Mouse (Mus musculus): Measurements from ENCODE around the gene Apela. TPM values are rescaled to one million over a fixed set of nuclear protein-coding genes. Genes with fewer than 3 reads are reported as not detected.

Apela gene
- total RNA-seq (2021): under 1 TPM in 1 of 2 experiments, not detected in 1; 0.36 TPM

DNA sequence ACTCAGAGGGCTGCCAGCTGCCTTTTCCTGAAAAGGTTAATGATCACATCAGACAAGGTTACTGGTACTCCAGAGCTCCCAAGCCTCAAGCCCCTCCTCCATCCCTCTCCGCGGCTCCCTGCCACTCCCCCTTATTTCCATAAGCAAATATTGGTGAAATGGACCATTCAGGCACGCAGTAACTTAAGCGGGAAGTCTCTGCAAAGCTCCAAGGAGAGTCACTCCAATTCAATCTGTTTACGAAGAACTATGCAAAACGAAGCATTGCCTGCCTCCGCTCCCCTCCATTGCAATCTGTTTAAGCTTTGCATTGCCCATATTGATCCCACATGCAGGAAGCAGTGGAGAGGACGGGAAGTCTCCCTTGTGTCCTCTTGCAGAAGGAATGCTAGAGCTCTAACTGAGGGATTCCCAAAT lies at the start of gene Apela:
TSS of gene Apela (minus strand) at position 220 of the 417 bp plus-strand sequence.
- intact Hi-C loops (cut with DNase I): no loop called here
- DNase-seq (ENCODE audit: low spot score): no peak

DNA sequence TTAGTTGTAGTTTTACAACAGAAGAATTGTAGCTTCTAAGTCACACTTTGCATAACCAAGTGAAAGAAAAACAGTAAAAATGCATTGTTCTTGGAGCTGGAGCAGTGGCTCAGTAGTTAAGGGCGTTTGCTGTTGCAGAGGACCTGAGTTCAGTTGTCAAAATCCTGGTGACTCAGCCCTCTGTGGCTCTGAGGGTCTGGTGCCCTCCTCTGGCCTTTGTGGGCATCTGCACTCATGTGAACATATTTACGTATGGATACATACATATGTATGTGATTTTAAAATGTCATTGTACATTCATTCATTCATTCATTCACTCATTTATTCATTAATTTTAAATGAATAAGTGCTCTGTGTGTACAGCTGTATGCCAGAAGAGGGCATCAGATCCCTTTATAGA lies 48.5 kb upstream of the Apela start:
- DNase-seq (ENCODE audit: low spot score): no peak
- intact Hi-C loops (cut with DNase I): no loop called here

DNA sequence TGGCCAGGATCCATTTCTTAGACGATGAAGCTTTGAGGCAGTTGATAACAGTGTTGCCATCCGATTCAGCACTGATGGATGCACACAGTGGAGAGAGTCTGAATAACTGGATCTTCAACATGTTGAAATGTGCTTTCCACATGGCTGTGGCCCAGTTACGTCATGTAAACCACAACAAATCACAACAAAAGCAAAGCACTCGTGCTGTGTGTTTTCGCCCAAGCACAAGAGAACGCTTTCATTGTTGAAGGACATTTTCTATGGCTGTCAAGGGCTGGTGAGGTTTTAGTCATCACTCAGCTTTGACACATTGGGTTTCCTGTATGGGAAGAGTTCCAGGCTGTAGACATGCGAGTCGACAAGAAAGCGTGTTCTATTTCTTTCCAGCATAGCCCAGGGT lies 43.6 kb upstream of the Apela start:
- DNase-seq (ENCODE audit: low spot score): no peak
- intact Hi-C loops (cut with DNase I): no loop called here

DNA sequence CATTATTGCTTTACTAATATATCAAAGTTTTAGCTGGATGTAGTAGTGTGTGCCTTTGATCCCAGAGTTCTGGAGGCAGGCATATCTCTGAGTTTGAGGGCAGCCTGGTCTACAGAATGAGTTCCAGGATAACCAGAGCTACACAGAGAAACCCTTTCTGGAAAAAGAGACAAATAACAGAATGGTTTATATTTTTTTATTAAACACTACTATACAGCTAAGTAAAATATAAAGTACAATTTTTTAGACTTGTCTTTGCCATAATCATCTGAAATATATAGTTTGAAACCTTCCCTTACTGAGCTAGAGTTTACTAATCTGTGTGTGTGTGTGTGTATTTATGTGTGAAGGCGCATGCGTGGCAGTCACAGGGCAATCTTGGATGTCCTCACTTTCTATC lies 37.6 kb upstream of the Apela start, which contains the start of gene Gm10663:
TSS of gene Gm10663 (plus strand) at position 301 of the 400 bp plus-strand sequence.
- intact Hi-C loops (cut with DNase I): no loop called here
- DNase-seq (ENCODE audit: low spot score): no peak

DNA sequence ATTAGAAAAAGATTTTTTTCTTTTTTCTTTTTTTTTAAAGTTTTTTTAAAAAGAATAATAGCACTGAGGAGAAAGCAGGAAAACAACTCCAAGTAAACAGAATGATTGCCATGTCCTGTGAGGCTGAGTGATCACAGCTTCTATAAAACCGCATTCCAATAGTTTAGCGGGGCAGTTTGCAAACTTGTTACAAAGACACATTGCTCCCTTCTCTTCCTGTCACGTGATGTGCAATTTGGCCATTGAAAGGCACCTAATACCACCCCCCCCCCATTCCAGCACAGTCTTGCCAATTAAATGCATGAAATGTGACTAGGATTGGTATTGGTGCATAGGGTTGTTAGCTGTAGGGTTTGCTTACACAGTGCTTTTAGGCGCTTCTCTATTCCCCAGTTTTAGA lies 33.9 kb upstream of the Apela start:
- intact Hi-C loops (cut with DNase I): no loop called here
- DNase-seq (ENCODE audit: low spot score): no peak

DNA sequence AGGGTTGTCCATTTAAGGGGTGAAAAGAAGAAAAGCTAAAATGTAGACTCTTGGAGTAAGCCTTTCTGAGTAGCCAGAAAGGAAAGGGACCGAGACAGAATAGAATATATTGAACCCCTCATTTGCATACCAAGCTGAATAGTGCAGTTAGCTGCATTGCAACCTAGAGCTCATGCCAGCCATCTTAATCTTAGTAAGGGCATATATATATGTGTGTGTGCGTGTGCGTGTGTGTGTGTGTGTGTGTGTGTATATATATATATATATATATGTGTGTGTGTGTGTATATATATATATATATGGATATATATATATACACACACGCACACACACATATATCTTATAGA lies 31.3 kb upstream of the Apela start:
- no peak for DNase-seq (ENCODE audit: low spot score)
- intact Hi-C loops (cut with DNase I): no loop called here

DNA sequence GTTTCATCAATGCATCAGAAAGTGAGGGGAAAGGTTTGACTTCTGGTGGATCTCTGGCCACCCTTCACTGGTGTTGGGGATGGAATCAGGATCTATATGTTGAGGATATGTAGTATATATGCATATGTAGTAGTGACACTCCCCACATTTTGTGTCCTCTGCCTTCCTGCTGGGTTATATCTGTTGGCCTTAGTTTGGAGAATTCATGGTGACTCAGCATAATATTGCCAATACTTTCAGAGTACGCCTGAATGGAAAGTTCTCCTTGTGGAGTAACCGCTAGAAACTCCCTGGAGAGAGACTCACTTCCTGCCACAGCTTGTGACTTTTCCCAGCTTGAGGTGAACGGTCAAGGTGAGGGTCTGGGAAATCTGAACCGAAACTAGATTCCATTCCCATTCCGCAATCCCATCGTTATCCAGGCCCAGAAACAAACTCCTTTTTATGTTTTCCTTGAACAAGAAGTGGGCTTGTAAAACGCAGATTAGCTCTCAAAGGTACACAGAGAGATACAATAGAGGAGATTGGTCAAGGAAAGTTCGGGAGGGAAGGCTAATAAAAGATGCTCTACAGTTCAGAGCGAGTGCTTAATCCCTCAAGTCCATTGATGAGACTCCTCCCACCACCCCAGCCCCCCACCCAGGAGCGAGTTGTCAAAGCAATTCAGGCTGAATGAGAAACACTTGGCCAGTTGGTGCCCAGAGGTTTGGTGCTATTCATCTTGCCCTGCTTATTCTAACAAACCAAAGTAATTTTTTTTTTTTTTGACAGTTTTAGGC lies 30.7 kb upstream of the Apela start:
- intact Hi-C loops (cut with DNase I): no loop called here
- no peak for DNase-seq (ENCODE audit: low spot score)

DNA sequence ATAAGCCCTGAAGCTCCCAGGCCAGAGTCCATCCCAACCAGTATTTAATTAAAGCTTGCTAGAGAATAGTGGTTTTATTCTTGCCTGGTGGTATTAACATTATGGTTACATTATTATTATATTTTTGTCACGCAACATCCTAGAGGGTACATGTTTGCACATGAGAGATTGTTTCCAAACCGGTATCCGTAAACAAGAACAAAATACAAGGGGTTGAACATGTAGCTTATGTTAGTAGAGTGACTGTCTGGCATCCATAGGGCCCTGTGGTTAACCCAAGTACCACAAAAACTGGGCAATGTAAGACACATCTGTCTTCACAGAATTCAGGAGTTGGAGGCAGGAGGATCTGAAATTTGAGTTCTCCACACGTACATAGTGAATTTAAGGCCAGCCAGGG lies 29.9 kb upstream of the Apela start:
- no peak for DNase-seq (ENCODE audit: low spot score)
- intact Hi-C loops (cut with DNase I): no loop called here

DNA sequence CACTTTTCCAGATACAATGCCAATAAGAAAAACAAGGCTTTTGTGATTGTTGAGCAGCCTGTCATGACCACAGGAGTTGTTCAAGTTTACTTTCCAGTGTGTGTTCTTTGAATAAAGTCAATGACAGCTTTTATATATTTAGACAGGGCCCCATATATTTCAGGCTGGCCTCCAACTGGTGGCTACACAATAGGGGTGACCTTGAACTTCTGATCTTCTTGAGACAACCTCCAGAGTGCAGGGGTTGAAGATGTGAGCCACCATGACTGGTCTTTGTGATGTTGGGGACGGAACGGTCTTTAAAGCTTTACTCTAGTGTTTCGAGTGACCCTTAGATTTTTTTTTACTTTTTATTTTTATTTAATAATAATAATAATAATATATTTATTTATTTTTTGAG lies 28.5 kb upstream of the Apela start:
- no peak for DNase-seq (ENCODE audit: low spot score)
- intact Hi-C loops (cut with DNase I): no loop called here

DNA sequence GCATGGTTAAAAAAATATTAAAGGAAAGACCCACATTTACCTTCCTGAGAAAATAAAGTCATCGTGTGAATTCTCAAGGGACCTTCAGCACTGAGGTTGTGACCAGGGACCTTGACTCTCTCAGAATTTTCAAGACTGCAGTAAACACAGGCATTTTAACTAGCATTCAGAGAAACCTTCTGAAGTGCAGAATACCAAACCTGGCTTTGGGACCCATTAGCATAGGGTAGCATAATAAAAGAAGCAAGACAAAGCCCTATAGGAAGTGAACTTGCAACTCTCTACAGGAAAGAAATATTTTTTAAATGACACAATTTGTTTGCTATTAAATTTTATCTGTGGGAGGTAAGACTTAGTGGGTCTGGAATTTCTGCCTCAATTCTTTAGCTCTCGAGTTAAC lies 26.9 kb upstream of the Apela start:
- no peak for DNase-seq (ENCODE audit: low spot score)
- intact Hi-C loops (cut with DNase I): no loop called here

DNA sequence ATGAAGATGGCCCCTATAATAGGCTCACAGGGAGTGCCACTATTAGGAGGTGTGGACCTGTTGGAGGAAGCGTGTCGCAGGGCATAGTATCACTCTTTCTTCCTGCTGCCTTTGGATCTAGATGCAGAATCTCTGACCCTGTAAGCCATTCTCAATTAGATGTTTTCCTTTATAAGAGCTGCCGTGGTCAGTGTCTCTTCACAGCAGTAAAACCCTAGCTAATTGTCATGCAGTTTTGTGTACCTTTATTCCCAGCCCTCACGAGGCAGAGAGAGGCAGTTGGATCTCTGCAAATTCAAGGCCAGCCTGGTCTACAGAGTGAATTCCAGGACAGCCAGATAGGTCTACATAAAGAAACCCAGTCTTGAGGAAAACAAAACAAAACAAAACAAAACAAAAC lies 25.1 kb upstream of the Apela start:
- intact Hi-C loops (cut with DNase I): no loop called here
- no peak for DNase-seq (ENCODE audit: low spot score)

DNA sequence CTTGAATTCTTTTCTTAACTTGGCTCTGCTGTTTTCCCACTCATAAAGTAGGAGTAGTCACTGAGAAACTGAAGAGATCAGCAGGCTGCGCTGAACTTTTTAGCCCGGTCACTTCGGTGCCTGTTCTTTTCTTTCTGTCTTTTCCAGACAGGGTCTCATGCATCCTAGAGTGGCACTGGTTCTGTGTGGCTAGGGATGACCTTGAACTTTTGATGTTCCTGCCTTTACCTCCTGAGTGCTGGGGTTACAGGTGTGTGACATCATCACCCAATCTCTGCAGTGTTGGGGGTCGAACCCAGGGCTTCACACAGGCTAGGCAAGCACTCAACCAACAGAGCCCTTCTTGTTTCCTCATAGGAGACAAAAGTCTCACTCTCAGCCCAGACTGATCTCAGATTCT lies 19.6 kb upstream of the Apela start:
- intact Hi-C loops (cut with DNase I): no loop called here

DNA sequence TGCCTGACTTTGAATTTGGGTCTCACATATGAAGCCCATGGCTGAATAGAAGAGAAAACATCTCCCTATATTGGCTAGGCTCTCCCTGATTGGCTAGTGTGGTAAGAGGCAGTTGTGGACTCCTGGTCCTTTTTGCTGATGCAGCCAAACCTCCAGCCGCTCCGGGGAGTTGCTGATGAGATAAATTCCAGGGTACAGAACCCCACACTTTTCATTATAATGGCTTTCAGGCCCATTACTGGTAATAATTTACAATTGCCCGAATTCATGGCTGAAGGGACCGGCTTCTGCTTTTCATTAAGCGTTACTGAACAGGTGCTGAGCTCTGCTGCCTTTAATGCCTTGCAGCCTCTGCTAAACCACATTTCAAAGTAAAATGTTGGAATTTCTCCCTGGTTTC lies 16.8 kb upstream of the Apela start:
- no peak for DNase-seq (ENCODE audit: low spot score)
- intact Hi-C loops (cut with DNase I): no loop called here

More for the DNA sequence above, 19.6 kb upstream of the Apela start:
- no peak for DNase-seq (ENCODE audit: low spot score)

DNA sequence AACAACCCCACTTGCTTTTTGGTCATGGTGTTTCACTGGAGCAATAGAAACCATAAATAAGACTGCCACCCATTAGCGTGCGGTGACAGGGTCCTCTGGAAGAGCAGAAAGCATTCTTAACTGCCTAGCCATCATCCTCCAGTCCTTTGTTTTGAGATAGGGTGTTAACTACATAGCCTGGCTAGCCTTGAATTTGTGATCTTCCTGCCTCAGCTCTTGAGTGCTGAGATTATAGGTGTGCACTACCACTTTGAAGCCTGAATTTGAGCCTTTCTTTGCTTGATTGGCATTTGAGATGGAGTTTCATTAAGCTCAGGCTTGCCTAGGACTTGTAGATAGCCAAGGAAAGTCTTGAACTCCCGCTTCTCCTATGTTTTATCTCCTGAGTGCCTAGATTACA lies 16.4 kb upstream of the Apela start:
- DNase-seq (ENCODE audit: low spot score): no peak
- intact Hi-C loops (cut with DNase I): no loop called here

DNA sequence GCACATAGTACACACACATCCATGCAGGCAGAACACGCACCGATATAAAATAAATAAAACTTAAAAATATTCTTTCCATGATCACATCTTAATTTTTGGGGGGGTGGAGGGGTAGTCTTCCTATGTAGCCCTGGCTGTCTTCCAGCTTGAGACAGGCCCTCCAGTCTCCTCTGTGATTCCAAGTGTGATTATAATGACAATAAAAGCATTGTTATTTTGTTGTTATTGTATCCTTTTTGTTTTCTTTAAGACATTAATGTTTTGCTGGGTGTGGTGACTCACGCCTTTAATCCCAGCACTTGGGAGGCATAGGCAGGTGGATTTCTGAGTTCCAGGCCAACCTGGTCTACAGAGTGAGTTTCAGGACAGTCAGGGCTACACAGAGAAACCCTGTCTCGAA lies 10.7 kb upstream of the Apela start:
- no peak for DNase-seq (ENCODE audit: low spot score)
- intact Hi-C loops (cut with DNase I): no loop called here

DNA sequence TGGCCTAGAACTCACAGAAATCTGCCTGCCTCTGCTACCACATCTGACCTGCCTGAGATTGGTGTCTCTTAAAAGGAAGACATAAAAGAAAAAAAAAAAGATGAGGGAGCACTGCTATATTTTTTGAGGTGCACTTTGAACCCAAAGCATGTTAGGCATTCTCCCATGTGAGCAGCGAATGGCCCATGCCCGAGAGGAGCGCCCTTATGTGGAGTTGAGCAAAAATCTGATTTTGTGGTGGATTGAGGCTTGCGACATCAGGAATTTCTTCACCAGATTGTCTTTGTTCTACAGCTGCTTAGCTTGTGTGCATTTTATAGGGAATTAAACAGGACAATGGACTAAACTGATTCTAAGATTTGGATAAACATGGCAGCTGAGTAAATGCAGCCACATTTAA lies 10.1 kb upstream of the Apela start:
- intact Hi-C loops (cut with DNase I): no loop called here
- DNase-seq (ENCODE audit: low spot score): no peak

DNA sequence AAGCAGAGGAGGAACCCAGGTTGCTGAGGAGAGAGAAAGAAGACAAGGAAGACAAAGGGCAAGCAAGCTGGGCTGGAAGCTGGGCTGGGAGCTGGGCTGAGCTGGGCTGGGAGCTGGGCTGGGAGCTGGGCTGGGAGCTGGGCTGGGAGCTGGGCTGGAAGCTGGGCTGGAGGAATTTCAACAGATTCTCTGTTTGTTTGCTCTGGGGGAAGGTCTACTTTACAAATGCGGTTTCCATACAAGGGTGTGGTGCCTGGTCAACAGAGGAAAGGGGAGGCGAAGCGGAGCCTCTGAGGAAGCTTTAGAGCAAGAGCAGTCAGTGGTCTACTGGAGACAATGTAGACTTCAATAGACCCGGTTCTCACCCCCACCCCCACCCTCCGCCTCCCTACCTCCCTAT lies 9.4 kb upstream of the Apela start:
- intact Hi-C loops (cut with DNase I): no loop called here
- no peak for DNase-seq (ENCODE audit: low spot score)

DNA sequence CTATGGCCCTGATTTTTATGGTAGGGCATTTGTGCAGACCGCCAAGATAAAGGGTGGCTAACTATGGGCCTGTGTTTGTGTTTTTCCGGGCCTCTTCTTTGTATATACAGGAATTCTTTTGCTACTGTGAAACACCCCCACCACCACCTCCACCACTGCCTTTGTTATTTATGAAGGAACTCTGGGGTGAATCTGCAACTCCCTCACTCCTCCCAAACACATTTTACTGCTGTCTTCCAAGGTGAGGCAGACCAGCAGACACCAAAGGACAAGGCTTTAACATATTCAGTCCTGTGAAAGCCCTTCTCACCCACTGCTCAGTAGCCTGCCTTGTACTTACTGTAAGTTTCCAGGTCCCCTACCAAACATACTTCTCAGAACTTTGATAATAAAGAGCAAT lies 3.0 kb downstream of the Apela start:
- DNase-seq (ENCODE audit: low spot score): no peak
- intact Hi-C loops (cut with DNase I): no loop called here

DNA sequence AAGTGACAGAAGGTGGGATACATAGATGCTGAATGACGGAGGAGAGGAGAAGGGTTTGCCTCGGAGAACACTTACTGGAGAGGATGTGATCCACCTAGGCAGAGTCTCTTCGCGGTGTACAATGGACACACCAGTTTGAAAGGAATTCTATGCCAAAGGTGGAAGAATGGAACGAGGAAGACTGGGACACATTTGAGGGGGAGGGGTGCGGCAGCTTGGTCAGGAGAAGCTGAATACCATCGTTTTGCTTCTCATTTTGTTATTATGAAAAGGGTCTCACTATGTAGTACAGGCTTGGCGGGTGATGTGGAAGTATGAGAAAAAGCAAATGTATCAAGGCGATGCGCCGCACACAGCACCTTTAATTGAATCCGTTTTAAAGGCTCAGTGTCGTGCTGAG lies 4.1 kb downstream of the Apela start:
- intact Hi-C loops (cut with DNase I): no loop called here
- no peak for DNase-seq (ENCODE audit: low spot score)

DNA sequence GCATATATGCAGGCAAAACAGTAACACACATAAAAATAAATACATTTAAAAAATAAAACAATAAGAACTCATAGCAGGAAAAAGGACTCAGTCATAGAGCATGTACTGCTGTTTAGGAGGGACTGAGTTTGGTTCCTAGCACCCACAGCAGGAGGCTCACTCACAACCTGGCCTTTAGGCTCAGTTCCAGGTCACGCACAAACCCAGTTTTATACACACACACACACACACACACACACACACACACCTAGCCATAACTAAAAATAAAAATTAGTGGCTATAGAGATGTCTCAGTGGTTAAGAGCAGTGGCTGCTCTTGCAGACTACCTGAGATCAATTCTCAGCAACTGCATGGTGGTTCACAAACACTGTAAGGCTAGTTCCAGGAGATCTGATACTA lies 5.0 kb downstream of the Apela start:
- intact Hi-C loops (cut with DNase I): no loop called here
- DNase-seq (ENCODE audit: low spot score): no peak

DNA sequence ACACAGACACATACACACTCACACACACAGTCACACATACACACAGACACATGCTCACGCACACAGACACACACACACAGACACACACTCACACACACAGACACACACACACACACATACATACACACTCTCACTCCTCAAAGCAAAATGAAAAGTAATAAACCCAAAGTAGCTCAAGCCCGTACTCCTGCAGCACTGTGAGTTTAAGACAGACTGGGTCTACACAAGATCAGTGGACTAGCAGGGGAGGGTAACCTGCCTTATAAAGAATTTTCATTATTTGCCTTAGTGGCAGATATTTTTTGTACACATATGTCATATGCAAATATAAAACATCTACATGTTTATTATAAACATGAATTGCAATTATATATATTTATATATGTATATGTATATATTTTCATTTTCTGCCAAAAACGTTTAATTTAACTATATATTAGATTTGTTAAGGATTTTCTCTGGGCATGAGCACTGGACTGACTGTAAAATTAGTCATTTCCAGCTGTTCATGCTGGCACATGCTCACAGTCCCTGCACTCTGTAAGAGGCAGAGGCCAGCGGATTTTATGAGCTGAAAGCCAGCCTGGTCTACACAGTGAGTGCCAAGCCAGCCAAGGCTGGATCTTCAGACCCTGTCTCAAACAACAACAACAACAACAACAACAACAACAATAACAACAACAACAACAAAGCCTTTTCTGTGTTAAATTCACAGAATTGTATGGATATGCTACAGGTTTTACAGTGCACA lies 6.2 kb downstream of the Apela start:
- no peak for DNase-seq (ENCODE audit: low spot score)
- intact Hi-C loops (cut with DNase I): no loop called here

DNA sequence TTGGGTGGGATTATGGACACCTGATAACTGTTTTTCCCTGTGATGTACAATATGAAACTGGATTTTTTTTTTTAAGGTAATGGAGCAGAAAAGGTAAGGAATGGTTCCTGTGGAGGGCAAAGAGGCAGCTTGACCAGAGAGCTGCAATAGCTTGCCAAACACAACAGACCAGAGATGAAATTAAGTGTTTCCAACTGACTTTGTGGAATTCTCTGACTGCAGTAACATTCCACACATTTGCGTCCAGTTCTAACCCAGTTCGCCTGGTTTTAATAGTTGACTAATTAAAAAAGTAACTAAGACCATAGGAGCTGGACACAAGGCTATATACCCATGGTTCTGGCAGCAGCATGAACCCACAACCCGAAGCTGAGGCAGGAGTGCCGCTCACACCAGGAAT lies 7.4 kb downstream of the Apela start:
- intact Hi-C loops (cut with DNase I): no loop called here
- DNase-seq (ENCODE audit: low spot score): no peak
